Mouse (Mus musculus) midbrain, embryonic 12.5 days (tissue): ENCODE measurements around the gene Kng2. TPM values are rescaled to one million over a fixed set of nuclear protein-coding genes. Genes with fewer than 3 reads are reported as not detected.
"Not testable (repeated sequence)": the region's sequence is repeated elsewhere in the genome, so short reads cannot be mapped to it uniquely, and the experiment has no call there.

Experiments used
- ATAC-seq: fragments of 200-750 bp; cut with Nextera tagmentation; 2 replicates; pipeline ENCODE4 v1.8.0; 2017; ENCODE audit warnings: low read depth, moderate TSS enrichment, moderate library complexity; ENCODE audit not compliant: low FRiP score
- H3K27ac ChIP-seq: fragments of 300-500 bp; sonication (generic); replicated peaks from 2 replicates; pipeline ENCODE4 v1.5.1; 2016; ENCODE audit warnings: mild to moderate bottlenecking
- H3K27me3 ChIP-seq: fragments of 300-500 bp; sonication (generic); 2 replicates; pipeline ENCODE4 v1.6.1; 2016; ENCODE audit warnings: mild to moderate bottlenecking
- H3K36me3 ChIP-seq: fragments of 300-500 bp; sonication (generic); 2 replicates; pipeline ENCODE4 v1.6.1; 2016
- H3K4me1 ChIP-seq: fragments of 300-500 bp; sonication (generic); 2 replicates; pipeline ENCODE4 v1.6.1; 2016
- H3K4me2 ChIP-seq: fragments of 300-500 bp; sonication (generic); replicated peaks from 2 replicates; pipeline ENCODE4 v1.6.1; 2016; ENCODE audit warnings: mild to moderate bottlenecking, moderate library complexity
- H3K4me3 ChIP-seq: fragments of 300-500 bp; sonication (generic); 2 replicates; pipeline ENCODE4 v1.5.1; 2016; ENCODE audit warnings: mild to moderate bottlenecking
- H3K9ac ChIP-seq: fragments of 300-500 bp; sonication (generic); replicated peaks from 2 replicates; pipeline ENCODE4 v1.6.1; 2016; ENCODE audit warnings: mild to moderate bottlenecking, moderate library complexity
- H3K9me3 ChIP-seq: fragments of 300-500 bp; sonication (generic); 2 replicates; pipeline ENCODE4 v1.6.1; 2016; ENCODE audit warnings: mild to moderate bottlenecking
- WGBS: fragments of 180-500 bp; shearing (Covaris S2); methylation state at CpG from one replicate; pipeline ENCODE4 v1.1.7; 2016; 5-methylcytosine and 5-hydroxymethylcytosine counted together
- polyA plus RNA-seq: library from polyadenylated mRNA; unstranded; fragments of >200 nt; fragmentation: Nextera tagmentation; extraction: Ambion mirVana; gene quantifications from 2 replicates; pipeline ENCODE4 v1.2.1, GENCODE M21; 2016

The Kng2 gene
- polyA plus RNA-seq, result not detected in 2 replicates

DNA sequence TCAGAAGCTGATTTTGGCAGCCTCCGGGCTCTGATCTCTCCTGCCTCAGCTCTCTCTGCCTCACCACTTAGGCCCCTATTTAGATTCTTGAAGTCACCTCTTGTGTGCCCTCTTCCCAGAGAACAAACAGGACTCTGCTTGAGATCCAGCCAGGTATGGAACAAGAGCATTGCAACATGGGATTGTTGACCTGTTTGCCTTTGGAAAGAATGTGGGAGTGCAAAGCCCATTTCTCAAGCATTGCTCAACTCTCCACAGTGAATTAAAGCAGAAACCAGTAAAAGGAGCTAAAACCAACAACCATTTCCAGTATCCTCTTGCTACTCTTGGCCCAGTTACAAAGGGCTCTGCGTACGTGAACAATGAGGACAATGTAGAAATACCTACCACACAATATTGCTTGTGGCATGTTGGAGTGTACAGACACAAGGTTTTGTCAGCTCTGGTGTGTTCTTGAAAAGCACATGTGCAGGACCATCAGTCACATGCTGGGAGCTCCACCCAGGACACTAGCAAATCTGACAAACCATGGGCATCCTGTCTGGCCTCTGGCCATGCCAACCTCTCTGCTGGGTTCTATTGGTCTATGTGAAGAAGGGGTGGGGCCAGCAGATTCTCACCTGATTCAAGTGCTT, at the start of gene Kng2:
Gene Kng2 (minus strand): TSS at position 517 of the 635 bp plus-strand sequence.
- H3K27me3 ChIP-seq, H3K9ac ChIP-seq, H3K4me2 ChIP-seq, H3K4me3 ChIP-seq, H3K4me1 ChIP-seq, H3K36me3 ChIP-seq, H3K9me3 ChIP-seq, H3K27ac ChIP-seq, ATAC-seq: not testable (repeated sequence)
- WGBS, result 95% methylated on average over 3 of the region's 3 CpGs

DNA sequence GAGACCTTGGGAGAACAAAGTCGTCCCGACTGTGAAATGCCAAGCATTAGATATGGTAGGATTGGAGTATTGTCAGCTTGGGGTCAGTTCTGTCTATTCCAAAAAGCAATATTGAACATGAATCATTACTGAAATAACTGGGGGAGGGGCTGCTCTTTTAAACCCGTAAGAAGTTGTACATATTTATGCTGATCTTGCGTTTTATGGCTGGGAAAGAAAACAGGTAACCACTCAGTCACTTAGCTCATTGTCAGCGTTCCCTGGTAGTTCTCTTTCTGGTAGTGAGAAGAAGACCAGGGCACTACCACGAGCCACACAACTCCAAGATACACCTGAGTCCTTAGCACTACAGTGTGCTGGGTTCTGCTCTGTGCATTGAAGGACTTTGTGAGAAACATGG, 48.2 kb upstream of the Kng2 start:
- not testable (repeated sequence) for H3K9me3 ChIP-seq, H3K36me3 ChIP-seq, H3K27me3 ChIP-seq, H3K4me3 ChIP-seq, H3K27ac ChIP-seq, ATAC-seq, H3K4me1 ChIP-seq, H3K4me2 ChIP-seq, H3K9ac ChIP-seq
- WGBS, result 84% methylated on average over 6 of the region's 6 CpGs

DNA sequence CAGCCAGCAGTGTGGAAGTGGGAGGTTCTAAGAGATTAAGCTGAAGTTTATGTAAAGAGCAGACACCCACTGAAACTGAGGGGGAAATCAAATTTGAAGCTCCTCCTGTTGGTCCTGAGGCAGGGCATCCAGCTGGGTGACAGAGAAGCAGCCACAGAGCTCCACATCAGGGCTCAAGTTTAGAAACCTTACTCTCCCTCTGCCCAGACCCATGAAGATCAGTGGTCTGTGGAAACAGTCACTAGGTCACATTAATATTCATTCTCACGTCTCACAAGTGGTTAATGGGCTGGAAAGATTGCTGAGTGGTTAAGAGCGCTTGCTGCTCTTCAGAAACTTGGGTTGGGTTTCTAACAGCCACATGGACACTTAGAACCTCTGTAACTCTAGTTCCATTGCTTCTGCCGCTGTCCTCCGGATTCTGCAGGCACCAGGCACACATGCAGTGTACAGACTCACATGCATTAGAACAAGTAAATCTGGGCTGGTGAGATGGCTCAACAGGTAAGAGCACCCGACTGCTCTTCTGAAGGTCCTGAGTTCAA, 31.6 kb upstream of the Kng2 start:
- not testable (repeated sequence) for H3K4me1 ChIP-seq, H3K27ac ChIP-seq, H3K9ac ChIP-seq, H3K9me3 ChIP-seq, H3K4me3 ChIP-seq, H3K27me3 ChIP-seq, H3K4me2 ChIP-seq, H3K36me3 ChIP-seq, ATAC-seq
- WGBS, result 74% methylated on average over 5 of the region's 5 CpGs

DNA sequence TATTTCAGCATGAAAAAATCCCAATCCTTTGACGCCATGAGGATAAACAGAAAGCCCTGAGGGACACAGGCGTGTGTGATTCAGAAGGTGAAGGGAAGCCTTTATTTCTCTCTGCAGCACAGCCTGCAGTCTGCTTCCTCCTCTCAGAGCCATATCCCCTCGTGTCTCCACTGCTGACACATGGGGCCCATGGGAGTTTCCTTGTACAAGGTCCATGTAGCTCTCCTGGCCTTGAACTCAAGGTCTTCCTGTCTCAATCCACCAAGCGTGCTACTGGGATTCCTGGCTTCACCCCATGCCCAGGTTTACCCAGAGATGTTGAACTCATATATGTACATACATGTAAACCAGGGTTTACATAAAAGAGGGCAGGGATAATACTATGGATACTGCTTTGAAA, 30.3 kb upstream of the Kng2 start:
- H3K36me3 ChIP-seq, ATAC-seq, H3K9ac ChIP-seq, H3K9me3 ChIP-seq, H3K27me3 ChIP-seq, H3K4me1 ChIP-seq, H3K27ac ChIP-seq, H3K4me3 ChIP-seq, H3K4me2 ChIP-seq: not testable (repeated sequence)
- 69% methylated on average over 4 of the region's 4 CpGs for WGBS

DNA sequence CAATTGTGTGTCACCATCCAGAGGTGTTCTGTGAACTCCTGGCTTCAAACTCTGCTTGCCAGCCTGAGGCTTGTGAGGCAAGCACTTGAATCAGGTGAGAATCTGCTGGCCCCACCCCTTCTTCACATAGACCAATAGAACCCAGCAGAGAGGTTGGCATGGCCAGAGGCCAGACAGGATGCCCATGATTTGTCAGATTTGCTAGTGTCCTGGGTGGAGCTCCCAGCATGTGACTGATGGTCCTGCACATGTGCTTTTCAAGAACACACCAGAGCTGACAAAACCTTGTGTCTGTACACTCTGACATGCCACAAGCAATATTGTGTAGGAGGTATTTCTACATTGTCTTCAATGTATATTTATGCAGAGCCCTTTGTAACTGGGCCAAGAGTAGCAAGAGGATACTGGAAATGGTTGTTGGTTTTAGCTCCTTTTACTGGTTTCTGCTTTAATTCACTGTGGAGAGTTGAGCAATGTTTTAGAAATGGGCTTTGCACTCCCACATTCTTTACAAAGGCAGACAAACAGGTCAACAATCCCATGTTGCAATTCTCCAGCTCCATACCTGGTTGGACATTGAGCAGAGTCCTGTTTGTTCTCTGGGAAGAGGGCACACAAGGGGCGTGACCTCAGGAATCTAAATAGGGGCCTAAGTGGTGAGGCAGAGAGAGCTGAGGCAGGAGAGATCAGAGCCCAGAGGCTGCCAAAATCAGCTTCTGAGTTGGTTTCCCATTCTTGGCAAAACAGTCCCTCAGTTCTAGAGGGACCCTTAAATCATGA, 28.6 kb upstream of the Kng2 start, which contains the start of gene Kng1:
Gene Kng1 (plus strand): TSS at position 198 of the 780 bp plus-strand sequence.
- not testable (repeated sequence) for H3K9ac ChIP-seq, H3K36me3 ChIP-seq, H3K4me1 ChIP-seq, H3K4me3 ChIP-seq, H3K9me3 ChIP-seq, ATAC-seq, H3K27ac ChIP-seq, H3K4me2 ChIP-seq, H3K27me3 ChIP-seq
- whole genome bisulfite sequencing, result 77% methylated on average over 1 of the region's 1 CpGs

DNA sequence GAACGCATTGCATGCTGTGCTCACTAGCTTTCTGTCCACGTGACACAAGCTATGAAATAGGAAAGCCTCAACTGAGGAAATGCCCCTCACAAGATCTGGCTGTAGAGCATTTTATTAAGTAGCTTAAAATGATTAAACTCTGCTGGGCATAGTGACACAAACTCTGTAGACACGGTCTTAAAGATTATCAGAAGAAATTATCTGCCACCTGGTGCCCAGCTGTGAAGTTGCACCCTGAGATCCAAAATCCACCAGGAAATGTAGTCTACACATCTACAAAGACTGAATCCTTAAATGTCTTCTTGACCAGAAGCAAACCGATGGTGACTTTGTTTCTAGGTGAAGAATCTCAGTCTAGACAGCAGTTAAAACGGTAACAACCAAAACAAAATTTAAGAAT, 17.0 kb upstream of the Kng2 start:
- Histone ChIP-seq H3K4me2 (no peak overlapping the region), H3K9me3 (no peaks in the 10 kb centered on the region), H3K27me3 (no peaks in the 10 kb centered on the region), H3K9ac (no peak overlapping the region), H3K4me1 (no peaks in the 10 kb centered on the region), H3K4me3 (no peak overlapping the region), H3K27ac (no peak overlapping the region), H3K36me3 (no peaks in the 10 kb centered on the region)
- no peak for ATAC-seq
- 70% methylated on average over 5 of the region's 5 CpGs for WGBS

DNA sequence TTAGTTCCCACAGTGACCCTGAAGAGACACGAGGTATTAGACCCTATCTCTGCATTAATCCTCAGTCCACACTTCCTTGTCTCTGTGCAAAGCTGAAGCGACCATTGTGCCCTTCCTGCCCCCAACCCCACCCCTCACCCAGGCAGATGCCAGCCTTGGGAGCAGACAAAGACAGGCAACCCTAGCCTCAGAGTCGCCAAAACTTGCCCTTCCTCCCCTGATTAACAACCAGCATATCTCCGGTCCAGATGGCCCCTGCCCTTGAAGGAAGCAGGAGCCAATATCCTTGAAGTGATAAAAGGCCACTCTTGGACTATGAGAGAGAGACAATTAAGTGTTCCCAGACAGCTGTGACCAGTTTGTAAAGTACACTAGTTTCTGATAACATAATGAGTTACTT, 11.6 kb upstream of the Kng2 start:
- WGBS, result 48% methylated on average over 4 of the region's 4 CpGs
- Histone ChIP-seq H3K4me3 (no peak overlapping the region), H3K4me2 (no peak overlapping the region), H3K9ac (no peak overlapping the region), H3K36me3 (no peaks in the 10 kb centered on the region), H3K27ac (no peak overlapping the region), H3K27me3 (no peaks in the 10 kb centered on the region), H3K4me1 (no peaks in the 10 kb centered on the region), H3K9me3 (no peaks in the 10 kb centered on the region)
- no peak for ATAC-seq

DNA sequence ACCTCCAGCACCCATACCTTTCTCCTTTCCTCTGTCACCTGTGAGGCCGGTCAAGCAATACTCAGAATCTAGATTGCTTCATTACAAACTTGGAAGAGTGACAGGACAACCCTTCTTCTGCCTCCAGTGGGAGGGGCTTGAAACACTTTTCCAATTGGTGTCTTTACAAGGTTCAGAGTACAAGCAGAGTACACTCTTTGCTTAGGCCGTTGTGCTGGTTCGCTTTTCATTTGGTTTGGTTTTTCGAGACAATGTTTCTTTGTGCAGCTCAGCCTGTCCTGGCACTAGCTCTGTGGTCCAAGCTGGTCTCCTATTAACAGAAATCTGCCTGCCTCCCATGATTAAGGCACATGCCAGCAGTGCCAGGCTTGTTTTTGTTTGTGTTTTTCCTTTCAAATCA, 10.0 kb upstream of the Kng2 start:
- Histone ChIP-seq H3K27me3 (no peaks in the 10 kb centered on the region), H3K4me2 (no peak overlapping the region), H3K4me3 (no peak overlapping the region), H3K9ac (no peak overlapping the region), H3K9me3 (no peaks in the 10 kb centered on the region), H3K4me1 (no peaks in the 10 kb centered on the region), H3K27ac (no peak overlapping the region), H3K36me3 (no peaks in the 10 kb centered on the region)
- ATAC-seq, result no peak
- 94% methylated on average over 4 of the region's 4 CpGs for WGBS

DNA sequence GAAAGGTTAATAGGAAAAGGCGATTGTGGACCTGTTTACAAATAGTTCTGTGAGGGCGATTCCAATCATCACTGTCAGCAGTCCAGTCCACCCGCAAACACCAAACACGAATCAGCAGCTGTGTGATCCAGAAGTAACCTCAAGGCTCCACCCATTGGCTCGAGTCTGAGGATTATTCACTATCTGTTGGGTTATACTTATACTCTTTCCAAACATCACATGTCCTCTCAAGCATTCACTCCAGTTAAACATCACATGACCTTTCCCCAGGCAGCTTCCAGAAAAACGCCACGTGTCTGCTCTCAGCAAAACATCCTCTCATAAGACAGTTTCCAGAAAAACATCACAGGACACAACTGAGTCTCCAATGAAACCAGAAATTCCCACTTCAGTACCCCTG, 8.5 kb upstream of the Kng2 start:
- ATAC-seq, result no peak
- no peaks in the 10 kb centered on the region for H3K27me3 ChIP-seq
- H3K4me1 ChIP-seq, result no peaks in the 10 kb centered on the region
- no peak overlapping the region for H3K27ac ChIP-seq
- H3K4me3 ChIP-seq, result no peak overlapping the region
- WGBS, result 88% methylated on average over 7 of the region's 7 CpGs
- no peak overlapping the region for H3K4me2 ChIP-seq
- no peaks in the 10 kb centered on the region for H3K36me3 ChIP-seq
- H3K9me3 ChIP-seq, result no peaks in the 10 kb centered on the region
- H3K9ac ChIP-seq, result no peak overlapping the region

DNA sequence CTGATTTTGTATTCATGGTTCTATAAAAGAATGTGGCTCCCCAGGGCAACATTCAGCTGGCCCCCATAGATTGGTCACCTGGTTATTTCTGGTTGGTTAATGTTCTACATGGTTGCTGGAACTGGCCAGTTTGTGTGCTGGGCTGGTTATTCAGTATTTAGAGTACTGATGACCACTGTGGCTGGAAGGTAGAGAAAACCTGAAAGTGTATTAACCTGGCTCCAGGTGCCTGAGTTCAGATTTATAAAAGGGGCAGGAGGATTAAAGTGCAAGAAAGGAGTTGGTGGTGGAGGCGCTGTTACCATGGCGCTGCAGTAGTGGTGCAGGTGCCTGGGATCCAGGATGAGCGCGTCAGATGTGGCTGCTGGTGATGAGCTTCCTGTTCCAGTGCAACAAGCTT, 4.4 kb upstream of the Kng2 start:
- H3K9ac ChIP-seq, result no peak overlapping the region
- H3K27ac ChIP-seq, result no peak overlapping the region
- no peaks in the 10 kb centered on the region for H3K4me1 ChIP-seq
- 88% methylated on average over 4 of the region's 4 CpGs for WGBS
- no peak overlapping the region for H3K4me2 ChIP-seq
- no peaks in the 10 kb centered on the region for H3K27me3 ChIP-seq
- H3K4me3 ChIP-seq, result no peak overlapping the region
- no peaks in the 10 kb centered on the region for H3K36me3 ChIP-seq
- no peak for ATAC-seq
- H3K9me3 ChIP-seq, result no peaks in the 10 kb centered on the region

DNA sequence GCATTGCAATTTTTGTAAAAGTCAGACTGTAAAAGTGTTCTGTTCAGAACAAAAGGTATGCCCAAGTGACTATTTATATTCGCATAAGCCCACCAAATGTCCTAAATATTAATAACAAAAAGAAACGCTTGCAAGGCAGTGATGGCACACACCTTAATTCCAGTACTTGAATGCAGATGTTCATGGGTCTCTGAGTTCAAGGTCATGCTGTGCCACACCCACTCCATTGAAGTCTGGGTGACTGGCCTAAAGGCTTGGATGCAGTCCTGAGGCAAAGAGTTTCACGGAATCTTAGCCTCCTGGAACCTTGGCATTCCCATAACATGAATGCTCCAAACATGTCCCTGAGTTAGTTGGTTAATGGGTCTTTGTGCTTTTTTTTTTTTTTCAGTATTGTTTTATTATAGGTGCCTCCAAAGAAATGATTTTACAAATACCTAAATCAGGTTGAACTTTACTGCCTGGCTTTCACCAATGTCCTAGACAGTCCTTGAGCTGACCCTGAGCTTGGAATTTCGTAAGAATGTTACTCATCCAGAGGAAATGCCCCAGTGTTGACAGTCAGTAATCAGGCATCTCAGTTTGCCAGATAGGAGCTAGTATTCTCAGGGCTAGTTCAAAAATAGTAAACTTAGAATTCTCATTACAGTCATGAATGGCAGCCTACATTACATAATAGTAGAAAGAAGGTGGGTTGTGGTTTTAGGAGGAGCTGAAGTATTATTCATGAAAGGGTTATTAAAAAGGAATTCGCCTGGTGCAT, 1.6 kb upstream of the Kng2 start:
- Histone ChIP-seq H3K9me3 (no peaks in the 10 kb centered on the region), H3K9ac (no peak overlapping the region), H3K4me2 (no peak overlapping the region), H3K36me3 (no peaks in the 10 kb centered on the region), H3K27me3 (no peaks in the 10 kb centered on the region), H3K27ac (no peak overlapping the region), H3K4me1 (no peaks in the 10 kb centered on the region), H3K4me3 (no peak overlapping the region)
- 93% methylated on average over 5 of the region's 5 CpGs for WGBS
- no peak for ATAC-seq

DNA sequence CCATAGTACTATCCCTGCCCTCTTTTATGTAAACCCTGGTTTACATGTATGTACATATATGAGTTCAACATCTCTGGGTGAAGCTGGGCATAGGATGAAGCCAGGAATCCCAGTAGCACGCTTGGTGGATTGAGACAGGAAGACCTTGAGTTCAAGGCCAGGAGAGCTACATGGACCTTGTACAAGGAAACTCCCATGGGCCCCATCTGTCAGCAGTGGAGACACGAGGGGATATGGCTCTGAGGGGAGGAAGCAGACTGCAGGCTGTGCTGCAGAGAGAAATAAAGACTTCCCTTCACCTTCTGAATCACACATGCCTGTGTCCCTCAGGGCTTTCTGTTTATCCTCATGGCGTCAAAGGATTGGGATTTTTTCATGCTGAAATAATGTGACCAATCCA, 1.9 kb downstream of the Kng2 start:
- H3K27me3 ChIP-seq, H3K9me3 ChIP-seq, H3K4me1 ChIP-seq, H3K4me3 ChIP-seq, H3K27ac ChIP-seq, H3K9ac ChIP-seq, H3K4me2 ChIP-seq, H3K36me3 ChIP-seq, ATAC-seq: not testable (repeated sequence)
- whole genome bisulfite sequencing, result 68% methylated on average over 3 of the region's 3 CpGs
